Comparison of ENCODE assay signal across 10 mouse cellular contexts in genomic region chr1:82433649-82434005, GRCm38 (mm10).
A peak's percentile ranks its signal among the peaks of the same experiment; 100 is the strongest.
DNase-seq lines count a peak whose midpoint lies in the region; ATAC-seq lines count a peak whose summit lies in the region.
"Had no signal": no experiment of that assay in that cellular context is flagged by ENCODE, and none has a peak within 500 bp of the region (broad histone marks: within the 10 kb centered on the region; RNA-seq: fewer than 3 reads in every experiment).

No protein-coding gene starts in this region.

- intact Hi-C loops in gastrocnemius, postnatal 36 days (cut with DNase I) = loop anchor here (5.0 to 10.0 kb wide), 3 partner anchors 141 to 1116 kb away; partner anchors contain the start of gene Irs1

- H3K9me3 ChIP-seq in limb, embryonic 11.5 days (ENCODE audit: control insufficient read depth, low read length) = no peaks in the 10 kb centered on the region
- no peaks in the 10 kb centered on the region for H3K9me3 ChIP-seq in limb, embryonic 10.5 days (replicated peaks)
- H3K9me3 ChIP-seq in embryonic facial prominence, embryonic 14.5 days (ENCODE audit: control insufficient read depth, low read length) = no peaks in the 10 kb centered on the region
- no peaks in the 10 kb centered on the region for H3K9me3 ChIP-seq in forebrain, embryonic 12.5 days
- H3K9me3 ChIP-seq in hindbrain, embryonic 13.5 days = no peaks in the 10 kb centered on the region
- H3K9me3 ChIP-seq: embryonic facial prominence, embryonic 13.5 days; liver, embryonic 12.5 days had no signal

- DNase-seq in limb, embryonic 11.5 days (ENCODE audit: low spot score) = no peak
- DNase-seq in limb, embryonic 10.5 days (ENCODE audit: low spot score) = no peak
- DNase-seq in embryonic facial prominence, embryonic 14.5 days (ENCODE audit: low spot score) = no peak
- no peak for DNase-seq in gastrocnemius, postnatal 36 days

- no peak overlapping the region for H3K27ac ChIP-seq in limb, embryonic 11.5 days (replicated peaks; ENCODE audit: low read depth, low read length)
- H3K27ac ChIP-seq in limb, embryonic 10.5 days = no peak overlapping the region
- no peak overlapping the region for H3K27ac ChIP-seq in embryonic facial prominence, embryonic 14.5 days (replicated peaks; ENCODE audit: low read depth, low read length)
- no peak overlapping the region for H3K27ac ChIP-seq in forebrain, embryonic 12.5 days
- no peak overlapping the region for H3K27ac ChIP-seq in hindbrain, embryonic 13.5 days
- H3K27ac ChIP-seq: liver, embryonic 12.5 days had no signal

- 75% methylated on average over 5 of the region's 5 CpGs for WGBS in limb, embryonic 11.5 days
- 79% methylated on average over 5 of the region's 5 CpGs for WGBS in limb, embryonic 10.5 days
- 79% methylated on average over 5 of the region's 5 CpGs for WGBS in embryonic facial prominence, embryonic 14.5 days
- 78% methylated on average over 5 of the region's 5 CpGs for WGBS in forebrain, embryonic 12.5 days
- 79% methylated on average over 5 of the region's 5 CpGs for WGBS in hindbrain, embryonic 13.5 days

- no peaks in the 10 kb centered on the region for H3K36me3 ChIP-seq in limb, embryonic 11.5 days (ENCODE audit: control insufficient read depth, insufficient read depth, low read length)
- no peaks in the 10 kb centered on the region for H3K36me3 ChIP-seq in limb, embryonic 10.5 days
- H3K36me3 ChIP-seq in embryonic facial prominence, embryonic 14.5 days (ENCODE audit: control insufficient read depth, insufficient read depth, low read length) = no peaks in the 10 kb centered on the region
- H3K36me3 ChIP-seq in forebrain, embryonic 12.5 days (replicated peaks) = no peaks in the 10 kb centered on the region
- no peaks in the 10 kb centered on the region for H3K36me3 ChIP-seq in hindbrain, embryonic 13.5 days
- H3K36me3 ChIP-seq: embryonic facial prominence, embryonic 13.5 days; liver, embryonic 12.5 days had no signal

- H3K27me3 ChIP-seq in limb, embryonic 11.5 days (ENCODE audit: control insufficient read depth, insufficient read depth, low read length) = no peaks in the 10 kb centered on the region
- H3K27me3 ChIP-seq in limb, embryonic 10.5 days (ENCODE audit: low read depth, poor library complexity, severe bottlenecking) = no peaks in the 10 kb centered on the region
- no peaks in the 10 kb centered on the region for H3K27me3 ChIP-seq in embryonic facial prominence, embryonic 14.5 days (replicated peaks; ENCODE audit: control insufficient read depth, insufficient read depth, low read length)
- H3K27me3 ChIP-seq in forebrain, embryonic 12.5 days = no peaks in the 10 kb centered on the region
- H3K27me3 ChIP-seq in hindbrain, embryonic 13.5 days = no peaks in the 10 kb centered on the region
- H3K27me3 ChIP-seq: embryonic facial prominence, embryonic 13.5 days; liver, embryonic 12.5 days had no signal

- no peak overlapping the region for H3K4me2 ChIP-seq in limb, embryonic 11.5 days (ENCODE audit: low read depth, severe bottlenecking)
- H3K4me2 ChIP-seq in embryonic facial prominence, embryonic 14.5 days (ENCODE audit: low read depth, low read length) = no peak overlapping the region
- H3K4me2 ChIP-seq in forebrain, embryonic 12.5 days = no peak overlapping the region
- no peak overlapping the region for H3K4me2 ChIP-seq in hindbrain, embryonic 13.5 days
- H3K4me2 ChIP-seq: embryonic facial prominence, embryonic 13.5 days; heart, embryonic 11.5 days; liver, embryonic 12.5 days had no signal

- H3K9ac ChIP-seq in limb, embryonic 11.5 days (ENCODE audit: low read length) = no peak overlapping the region
- H3K9ac ChIP-seq in embryonic facial prominence, embryonic 14.5 days (ENCODE audit: low read depth, low read length) = no peak overlapping the region
- H3K9ac ChIP-seq in forebrain, embryonic 12.5 days = no peak overlapping the region
- no peak overlapping the region for H3K9ac ChIP-seq in hindbrain, embryonic 13.5 days
- H3K9ac ChIP-seq: embryonic facial prominence, embryonic 13.5 days; liver, embryonic 12.5 days had no signal

- no peak overlapping the region for H3K4me3 ChIP-seq in limb, embryonic 11.5 days (ENCODE audit: low read depth, low read length)
- H3K4me3 ChIP-seq in limb, embryonic 10.5 days = no peak overlapping the region
- no peak overlapping the region for H3K4me3 ChIP-seq in embryonic facial prominence, embryonic 14.5 days (ENCODE audit: low read depth, low read length)
- no peak overlapping the region for H3K4me3 ChIP-seq in forebrain, embryonic 12.5 days (replicated peaks)
- H3K4me3 ChIP-seq in hindbrain, embryonic 13.5 days = no peak overlapping the region
- H3K4me3 ChIP-seq: embryonic facial prominence, embryonic 13.5 days; liver, embryonic 12.5 days had no signal

- no peaks in the 10 kb centered on the region for H3K4me1 ChIP-seq in limb, embryonic 11.5 days (ENCODE audit: control insufficient read depth, insufficient read depth, low read length)
- H3K4me1 ChIP-seq in limb, embryonic 10.5 days = peaks cover 13% of the 10 kb centered on the region; the same call in 1 of the 2 replicates
- peaks cover 11% of the 10 kb centered on the region for H3K4me1 ChIP-seq in embryonic facial prominence, embryonic 14.5 days (ENCODE audit: control insufficient read depth, insufficient read depth, low read length)
- H3K4me1 ChIP-seq in forebrain, embryonic 12.5 days = peaks cover 4% of the 10 kb centered on the region
- peaks cover 6% of the 10 kb centered on the region; the same call in 1 of the 2 replicates for H3K4me1 ChIP-seq in hindbrain, embryonic 13.5 days (replicated peaks)
- H3K4me1 ChIP-seq: liver, embryonic 12.5 days had no signal

- 0 out of 2 replicates have a peak, but pooled peaks have one; percentile 9 for ATAC-seq in limb, embryonic 11.5 days (ENCODE audit: insufficient number of reproducible peaks, low FRiP score, low TSS enrichment, low read depth)
- ATAC-seq in embryonic facial prominence, embryonic 14.5 days (ENCODE audit: low read depth) = 0 out of 2 replicates have a peak, but pooled peaks have one; percentile 4
- ATAC-seq in forebrain, embryonic 12.5 days (ENCODE audit: low FRiP score) = peak; percentile 37; the same call in 1 of the 2 replicates
- ATAC-seq in hindbrain, embryonic 13.5 days (ENCODE audit: low FRiP score) = peak; percentile 32
- ATAC-seq in inflammation-experienced regulatory T-cells, adult 6 months = no peak
- ATAC-seq: liver, embryonic 12.5 days had no signal
